Mouse (Mus musculus): Measurements from ENCODE around the gene Wnt2b. TPM values are rescaled to one million over a fixed set of nuclear protein-coding genes. Genes with fewer than 3 reads are reported as not detected.

The Wnt2b gene
- polyA plus RNA-seq, 1 experiment from 2014 or later = 0.80 TPM

GRCm38 (mm10) chr3:104997563-104997962 lies 35.8 kb upstream of the Wnt2b start:
- H3K4me1 ChIP-seq (ENCODE audit: insufficient read depth, low read length) = peaks cover 26% of the 10 kb centered on the region
- no peak overlapping the region for H3K4me2 ChIP-seq (replicated peaks; ENCODE audit: low read depth, low read length)

GRCm38 (mm10) chr3:104995707-104996106 lies 34.0 kb upstream of the Wnt2b start:
- Histone ChIP-seq H3K27ac (ENCODE audit: low read length) (no peak overlapping the region), H3K9me3 (ENCODE audit: low read length) (no peaks in the 10 kb centered on the region), H3K4me2 (replicated peaks; ENCODE audit: low read depth, low read length) (no peak overlapping the region), H3K27me3 (ENCODE audit: insufficient read depth, low read length) (no peaks in the 10 kb centered on the region), H3K9ac (replicated peaks; ENCODE audit: low read length) (no peak overlapping the region), H3K36me3 (ENCODE audit: insufficient read depth, low read length) (no peaks in the 10 kb centered on the region), H3K4me1 (ENCODE audit: insufficient read depth, low read length) (peaks cover 26% of the 10 kb centered on the region), H3K4me3 (ENCODE audit: low read length) (no peak overlapping the region)
- 79% methylated on average over 7 of the region's 7 CpGs for WGBS
- no peak for ATAC-seq (ENCODE audit: low FRiP score, low TSS enrichment)

More at GRCm38 (mm10) chr3:104997563-104997962, 35.8 kb upstream of the Wnt2b start:
- H3K9ac ChIP-seq (replicated peaks; ENCODE audit: low read length) = no peak overlapping the region
- H3K27me3 ChIP-seq (ENCODE audit: insufficient read depth, low read length) = no peaks in the 10 kb centered on the region
- H3K36me3 ChIP-seq (ENCODE audit: insufficient read depth, low read length) = peaks cover 7% of the 10 kb centered on the region; the same call in 1 of the 2 replicates
- WGBS = 41% methylated on average over 6 of the region's 6 CpGs
- H3K4me3 ChIP-seq (ENCODE audit: low read length) = no peak overlapping the region
- no peaks in the 10 kb centered on the region for H3K9me3 ChIP-seq (ENCODE audit: low read length)
- H3K27ac ChIP-seq (ENCODE audit: low read length) = no peak overlapping the region
- no peak for ATAC-seq (ENCODE audit: low FRiP score, low TSS enrichment)

GRCm38 (mm10) chr3:104994415-104994841 lies 32.7 kb upstream of the Wnt2b start:
- Histone ChIP-seq H3K27me3 (ENCODE audit: insufficient read depth, low read length) (no peaks in the 10 kb centered on the region), H3K27ac (ENCODE audit: low read length) (peak overlapping the region; percentile 61), H3K9me3 (ENCODE audit: low read length) (no peaks in the 10 kb centered on the region), H3K4me3 (ENCODE audit: low read length) (no peak overlapping the region), H3K4me2 (replicated peaks; ENCODE audit: low read depth, low read length) (no peak overlapping the region), H3K36me3 (ENCODE audit: insufficient read depth, low read length) (no peaks in the 10 kb centered on the region), H3K9ac (replicated peaks; ENCODE audit: low read length) (no peak overlapping the region), H3K4me1 (ENCODE audit: insufficient read depth, low read length) (peaks cover 26% of the 10 kb centered on the region)
- peak; percentile 13; the same call in 1 of the 2 replicates for ATAC-seq (ENCODE audit: low FRiP score, low TSS enrichment)
- WGBS = 41% methylated on average over 3 of the region's 3 CpGs

GRCm38 (mm10) chr3:104993800-104994199 lies 32.1 kb upstream of the Wnt2b start:
- WGBS = 44% methylated on average over 4 of the region's 4 CpGs
- no peaks in the 10 kb centered on the region for H3K9me3 ChIP-seq (ENCODE audit: low read length)
- no peaks in the 10 kb centered on the region for H3K27me3 ChIP-seq (ENCODE audit: insufficient read depth, low read length)
- peak; percentile 61 for ATAC-seq (ENCODE audit: low FRiP score, low TSS enrichment)
- H3K4me1 ChIP-seq (ENCODE audit: insufficient read depth, low read length) = peaks cover 24% of the 10 kb centered on the region
- H3K9ac ChIP-seq (replicated peaks; ENCODE audit: low read length) = no peak overlapping the region
- no peak overlapping the region for H3K4me2 ChIP-seq (replicated peaks; ENCODE audit: low read depth, low read length)
- H3K4me3 ChIP-seq (ENCODE audit: low read length) = no peak overlapping the region
- no peaks in the 10 kb centered on the region for H3K36me3 ChIP-seq (ENCODE audit: insufficient read depth, low read length)
- peak overlapping the region; percentile 61 for H3K27ac ChIP-seq (ENCODE audit: low read length)

- 12% methylated on average over 23 of the region's 23 CpGs for WGBS
- H3K4me1 ChIP-seq (ENCODE audit: insufficient read depth, low read length) = peaks cover 16% of the 10 kb centered on the region
- no peaks in the 10 kb centered on the region for H3K36me3 ChIP-seq (ENCODE audit: insufficient read depth, low read length)
- no peaks in the 10 kb centered on the region for H3K9me3 ChIP-seq (ENCODE audit: low read length)
- H3K4me2 ChIP-seq (replicated peaks; ENCODE audit: low read depth, low read length) = peak overlapping the region; percentile 14; the same call in 1 of the 2 replicates
- no peak overlapping the region for H3K27ac ChIP-seq (ENCODE audit: low read length)
- no peak overlapping the region for H3K9ac ChIP-seq (replicated peaks; ENCODE audit: low read length)
- no peak overlapping the region for H3K4me3 ChIP-seq (ENCODE audit: low read length)
- peak; percentile 88 for ATAC-seq (ENCODE audit: low FRiP score, low TSS enrichment)
- H3K27me3 ChIP-seq (ENCODE audit: insufficient read depth, low read length) = no peaks in the 10 kb centered on the region
These were observed 31.1 kb upstream of the Wnt2b start for GRCm38 (mm10) chr3:104992709-104993388.

GRCm38 (mm10) chr3:104991703-104992102 lies 30.0 kb upstream of the Wnt2b start:
- no peak overlapping the region for H3K4me3 ChIP-seq (ENCODE audit: low read length)
- H3K4me1 ChIP-seq (ENCODE audit: insufficient read depth, low read length) = peaks cover 13% of the 10 kb centered on the region
- H3K27me3 ChIP-seq (ENCODE audit: insufficient read depth, low read length) = no peaks in the 10 kb centered on the region
- no peak for ATAC-seq (ENCODE audit: low FRiP score, low TSS enrichment)
- H3K4me2 ChIP-seq (replicated peaks; ENCODE audit: low read depth, low read length) = no peak overlapping the region
- no peaks in the 10 kb centered on the region for H3K36me3 ChIP-seq (ENCODE audit: insufficient read depth, low read length)
- 68% methylated on average over 5 of the region's 5 CpGs for WGBS
- no peak overlapping the region for H3K27ac ChIP-seq (ENCODE audit: low read length)
- no peak overlapping the region for H3K9ac ChIP-seq (replicated peaks; ENCODE audit: low read length)
- H3K9me3 ChIP-seq (ENCODE audit: low read length) = no peaks in the 10 kb centered on the region

- H3K27me3 ChIP-seq (ENCODE audit: insufficient read depth, low read length) = no peaks in the 10 kb centered on the region
These were observed 26.2 kb upstream of the Wnt2b start for GRCm38 (mm10) chr3:104987884-104988283.

GRCm38 (mm10) chr3:104979735-104980134 lies 18.0 kb upstream of the Wnt2b start:
- Histone ChIP-seq H3K4me3 (ENCODE audit: low read length) (no peak overlapping the region), H3K4me1 (ENCODE audit: insufficient read depth, low read length) (no peaks in the 10 kb centered on the region), H3K9me3 (ENCODE audit: low read length) (no peaks in the 10 kb centered on the region), H3K4me2 (replicated peaks; ENCODE audit: low read depth, low read length) (no peak overlapping the region), H3K36me3 (ENCODE audit: insufficient read depth, low read length) (no peaks in the 10 kb centered on the region), H3K27me3 (ENCODE audit: insufficient read depth, low read length) (no peaks in the 10 kb centered on the region), H3K27ac (ENCODE audit: low read length) (no peak overlapping the region), H3K9ac (replicated peaks; ENCODE audit: low read length) (no peak overlapping the region)
- ATAC-seq (ENCODE audit: low FRiP score, low TSS enrichment) = no peak
- WGBS = 78% methylated on average over 5 of the region's 5 CpGs

More at GRCm38 (mm10) chr3:104987884-104988283, 26.2 kb upstream of the Wnt2b start:
- H3K9me3 ChIP-seq (ENCODE audit: low read length) = no peaks in the 10 kb centered on the region
- no peak overlapping the region for H3K4me2 ChIP-seq (replicated peaks; ENCODE audit: low read depth, low read length)
- no peak for ATAC-seq (ENCODE audit: low FRiP score, low TSS enrichment)
- 66% methylated on average over 5 of the region's 5 CpGs for WGBS
- H3K9ac ChIP-seq (replicated peaks; ENCODE audit: low read length) = no peak overlapping the region
- H3K36me3 ChIP-seq (ENCODE audit: insufficient read depth, low read length) = no peaks in the 10 kb centered on the region
- peaks cover 1% of the 10 kb centered on the region for H3K4me1 ChIP-seq (ENCODE audit: insufficient read depth, low read length)
- H3K4me3 ChIP-seq (ENCODE audit: low read length) = no peak overlapping the region
- H3K27ac ChIP-seq (ENCODE audit: low read length) = no peak overlapping the region

- H3K4me1 ChIP-seq (ENCODE audit: insufficient read depth, low read length) = peaks cover 18% of the 10 kb centered on the region
- H3K9ac ChIP-seq (replicated peaks; ENCODE audit: low read length) = peak overlapping the region; percentile 81
- H3K27ac ChIP-seq (ENCODE audit: low read length) = peak overlapping the region; percentile 57; the same call in 1 of the 2 replicates
- H3K4me3 ChIP-seq (ENCODE audit: low read length) = peak overlapping the region; percentile 62
- ATAC-seq (ENCODE audit: low FRiP score, low TSS enrichment) = peak; percentile 87
- peak overlapping the region; percentile 78 for H3K4me2 ChIP-seq (replicated peaks; ENCODE audit: low read depth, low read length)
- H3K9me3 ChIP-seq (ENCODE audit: low read length) = peaks cover 5% of the 10 kb centered on the region; the same call in 1 of the 2 replicates
- 1% methylated on average over 45 of the region's 49 CpGs for WGBS
- peaks cover 23% of the 10 kb centered on the region for H3K27me3 ChIP-seq (ENCODE audit: insufficient read depth, low read length)
- no peaks in the 10 kb centered on the region for H3K36me3 ChIP-seq (ENCODE audit: insufficient read depth, low read length)
These were observed 6.0 kb upstream of the Wnt2b start for GRCm38 (mm10) chr3:104967548-104968300.

All from kidney, embryonic 16.5 days (tissue).